Mouse (Mus musculus) embryonic facial prominence, embryonic 12.5 days (tissue): Measurements from ENCODE around the gene Ncor1. TPM values are rescaled to one million over a fixed set of nuclear protein-coding genes. Genes with fewer than 3 reads are reported as not detected.
A peak's percentile ranks its signal among the peaks of the same experiment; 100 is the strongest.
"Not testable (repeated sequence)": the region's sequence is repeated elsewhere in the genome, so short reads cannot be mapped to it uniquely, and the experiment has no call there.

Experiments
- ATAC-seq: fragments of 200-750 bp; cut with Nextera tagmentation; 2 replicates; pipeline ENCODE4 v1.8.0; 2017; ENCODE audit not compliant: insufficient number of reproducible peaks, insufficient read depth, low FRiP score, low TSS enrichment
- H3K27ac ChIP-seq: fragments of 300-500 bp; sonication (generic); 2 replicates; pipeline ENCODE4 v1.5.1; 2016; ENCODE audit warnings: mild to moderate bottlenecking
- H3K27me3 ChIP-seq: fragments of 300-500 bp; sonication (generic); 2 replicates; pipeline ENCODE4 v1.6.1; 2016; ENCODE audit warnings: mild to moderate bottlenecking, moderate library complexity
- H3K36me3 ChIP-seq: fragments of 300-500 bp; sonication (generic); 2 replicates; pipeline ENCODE4 v1.6.1; 2016; ENCODE audit warnings: mild to moderate bottlenecking
- H3K4me1 ChIP-seq: fragments of 300-500 bp; sonication (generic); 2 replicates; pipeline ENCODE4 v1.6.1; 2016
- H3K4me2 ChIP-seq: fragments of 300-500 bp; sonication (generic); replicated peaks from 2 replicates; pipeline ENCODE4 v1.6.1; 2016; ENCODE audit warnings: mild to moderate bottlenecking, moderate library complexity
- H3K4me3 ChIP-seq: fragments of 300-500 bp; sonication (generic); 2 replicates; pipeline ENCODE4 v1.5.1; 2016; ENCODE audit warnings: mild to moderate bottlenecking
- H3K9ac ChIP-seq: fragments of 300-500 bp; sonication (generic); 2 replicates; pipeline ENCODE4 v1.6.1; 2016; ENCODE audit warnings: mild to moderate bottlenecking, moderate library complexity
- H3K9me3 ChIP-seq: fragments of 300-500 bp; sonication (generic); 2 replicates; pipeline ENCODE4 v1.6.1; 2016; ENCODE audit warnings: mild to moderate bottlenecking, moderate library complexity
- WGBS: fragments of 180-500 bp; shearing (Covaris S2); methylation state at CpG from one replicate; pipeline ENCODE4 v1.1.7; 2016; 5-methylcytosine and 5-hydroxymethylcytosine counted together
- polyA plus RNA-seq: library from polyadenylated mRNA; unstranded; fragments of >200 nt; fragmentation: Nextera tagmentation; extraction: Ambion mirVana; gene quantifications from 2 replicates; pipeline ENCODE4 v1.2.1, GENCODE M21; 2016

Gene Ncor1
- polyA plus RNA-seq, 1 experiment from 2014 or later = 187 TPM

GRCm38 (mm10) chr11:62479581-62479980, 21.2 kb upstream of the Ncor1 start:
- Histone ChIP-seq H3K27ac (no peak overlapping the region), H3K4me1 (no peaks in the 10 kb centered on the region), H3K9me3 (no peaks in the 10 kb centered on the region), H3K9ac (no peak overlapping the region), H3K4me2 (no peak overlapping the region), H3K27me3 (no peaks in the 10 kb centered on the region), H3K4me3 (no peak overlapping the region), H3K36me3 (no peaks in the 10 kb centered on the region)
- ATAC-seq = no peak
- whole genome bisulfite sequencing = 87% methylated on average over 5 of the region's 5 CpGs

- Histone ChIP-seq H3K9me3 (no peaks in the 10 kb centered on the region), H3K36me3 (no peaks in the 10 kb centered on the region), H3K4me1 (no peaks in the 10 kb centered on the region), H3K27me3 (no peaks in the 10 kb centered on the region), H3K4me2 (no peak overlapping the region), H3K9ac (no peak overlapping the region), H3K27ac (no peak overlapping the region), H3K4me3 (no peak overlapping the region)
- no peak for ATAC-seq
- 64% methylated on average over 6 of the region's 6 CpGs for WGBS
Observed at GRCm38 (mm10) chr11:62478931-62479330, 20.6 kb upstream of the Ncor1 start.

GRCm38 (mm10) chr11:62476156-62476555, 17.8 kb upstream of the Ncor1 start:
- H3K27ac ChIP-seq = no peak overlapping the region
- 92% methylated on average over 4 of the region's 4 CpGs for WGBS
- no peak overlapping the region for H3K4me2 ChIP-seq
- no peaks in the 10 kb centered on the region for H3K9me3 ChIP-seq
- ATAC-seq = no peak
- H3K27me3 ChIP-seq = no peaks in the 10 kb centered on the region
- H3K9ac ChIP-seq = no peak overlapping the region
- H3K4me1 ChIP-seq = no peaks in the 10 kb centered on the region
- H3K4me3 ChIP-seq = no peak overlapping the region
- H3K36me3 ChIP-seq = no peaks in the 10 kb centered on the region

- WGBS = 94% methylated on average over 5 of the region's 5 CpGs
- Histone ChIP-seq H3K36me3 (no peaks in the 10 kb centered on the region), H3K9ac (no peak overlapping the region), H3K9me3 (no peaks in the 10 kb centered on the region), H3K4me2 (no peak overlapping the region), H3K4me1 (no peaks in the 10 kb centered on the region), H3K27me3 (no peaks in the 10 kb centered on the region), H3K4me3 (no peak overlapping the region), H3K27ac (no peak overlapping the region)
- no peak for ATAC-seq
Observed at GRCm38 (mm10) chr11:62473516-62473915, 15.2 kb upstream of the Ncor1 start.

- H3K4me1 ChIP-seq = no peaks in the 10 kb centered on the region
- H3K9ac ChIP-seq = no peak overlapping the region
- H3K27me3 ChIP-seq = no peaks in the 10 kb centered on the region
- H3K27ac ChIP-seq = no peak overlapping the region
- H3K4me3 ChIP-seq = no peak overlapping the region
- no peaks in the 10 kb centered on the region for H3K9me3 ChIP-seq
- H3K4me2 ChIP-seq = no peak overlapping the region
- ATAC-seq = no peak
- H3K36me3 ChIP-seq = no peaks in the 10 kb centered on the region
- WGBS = 90% methylated on average over 6 of the region's 6 CpGs
Observed at GRCm38 (mm10) chr11:62470451-62470850, 12.1 kb upstream of the Ncor1 start.

- not testable (repeated sequence) for H3K27me3 ChIP-seq, H3K4me3 ChIP-seq, H3K27ac ChIP-seq, H3K4me1 ChIP-seq, H3K4me2 ChIP-seq, H3K36me3 ChIP-seq, ATAC-seq, H3K9ac ChIP-seq, H3K9me3 ChIP-seq
Observed at GRCm38 (mm10) chr11:62467289-62467688, 8.9 kb upstream of the Ncor1 start.

GRCm38 (mm10) chr11:62466546-62466945, 8.2 kb upstream of the Ncor1 start:
- Histone ChIP-seq H3K27ac (no peak overlapping the region), H3K4me3 (no peak overlapping the region), H3K9me3 (no peaks in the 10 kb centered on the region), H3K9ac (no peak overlapping the region), H3K36me3 (no peaks in the 10 kb centered on the region), H3K27me3 (no peaks in the 10 kb centered on the region), H3K4me2 (no peak overlapping the region), H3K4me1 (no peaks in the 10 kb centered on the region)
- ATAC-seq = no peak
- WGBS = 88% methylated on average over 3 of the region's 3 CpGs

- WGBS = 85% methylated on average over 3 of the region's 3 CpGs
Observed at GRCm38 (mm10) chr11:62465849-62466248, 7.5 kb upstream of the Ncor1 start.

GRCm38 (mm10) chr11:62464696-62465095, 6.4 kb upstream of the Ncor1 start:
- Histone ChIP-seq H3K36me3 (no peaks in the 10 kb centered on the region), H3K27ac (no peak overlapping the region), H3K9me3 (no peaks in the 10 kb centered on the region), H3K4me2 (no peak overlapping the region), H3K4me1 (no peaks in the 10 kb centered on the region), H3K27me3 (no peaks in the 10 kb centered on the region), H3K4me3 (no peak overlapping the region), H3K9ac (no peak overlapping the region)
- 92% methylated on average over 3 of the region's 3 CpGs for WGBS
- ATAC-seq = no peak

More at GRCm38 (mm10) chr11:62465849-62466248, 7.5 kb upstream of the Ncor1 start:
- Histone ChIP-seq H3K4me1 (no peaks in the 10 kb centered on the region), H3K4me3 (no peak overlapping the region), H3K27me3 (no peaks in the 10 kb centered on the region), H3K36me3 (no peaks in the 10 kb centered on the region), H3K27ac (no peak overlapping the region), H3K4me2 (no peak overlapping the region), H3K9ac (no peak overlapping the region), H3K9me3 (no peaks in the 10 kb centered on the region)
- no peak for ATAC-seq

GRCm38 (mm10) chr11:62463225-62463915, 5.0 kb upstream of the Ncor1 start:
- H3K9ac ChIP-seq = no peak overlapping the region
- ATAC-seq = no peak
- no peaks in the 10 kb centered on the region for H3K9me3 ChIP-seq
- WGBS = 86% methylated on average over 2 of the region's 2 CpGs
- no peak overlapping the region for H3K27ac ChIP-seq
- H3K4me2 ChIP-seq = no peak overlapping the region
- H3K4me1 ChIP-seq = 0 out of 2 replicates have a peak, but pooled peaks cover 5% of the 10 kb centered on the region
- H3K27me3 ChIP-seq = no peaks in the 10 kb centered on the region
- no peak overlapping the region for H3K4me3 ChIP-seq
- no peaks in the 10 kb centered on the region for H3K36me3 ChIP-seq

GRCm38 (mm10) chr11:62462529-62462928, 4.2 kb upstream of the Ncor1 start:
- H3K4me3 ChIP-seq, H3K4me1 ChIP-seq, H3K9ac ChIP-seq, H3K27ac ChIP-seq, H3K36me3 ChIP-seq, H3K4me2 ChIP-seq, ATAC-seq, H3K9me3 ChIP-seq, H3K27me3 ChIP-seq: not testable (repeated sequence)
- WGBS = 85% methylated on average over 1 of the region's 1 CpGs

- no peaks in the 10 kb centered on the region for H3K9me3 ChIP-seq
- no peaks in the 10 kb centered on the region for H3K36me3 ChIP-seq
- peaks cover 11% of the 10 kb centered on the region; the same call in 1 of the 2 replicates for H3K4me1 ChIP-seq
- peak overlapping the region; percentile 98 for H3K27ac ChIP-seq
- WGBS = 1% methylated on average over 9 of the region's 9 CpGs
- H3K9ac ChIP-seq = peak overlapping the region; percentile 99
- H3K27me3 ChIP-seq = no peaks in the 10 kb centered on the region
- ATAC-seq = no peak
- H3K4me2 ChIP-seq = peak overlapping the region; percentile 81
- peak overlapping the region; percentile 91 for H3K4me3 ChIP-seq
Observed at GRCm38 (mm10) chr11:62458780-62459179, 439 bp upstream of the Ncor1 start.
